Mouse (Mus musculus) heart, adult 2 months (tissue): ENCODE measurements at regions not wholly inside any gene's neighbourhood (a gene's known extent, or its start where the extent isn't known, plus 50 kb on each side); places are given as distances from the start of the nearest gene placed in this dataset.

Experiments used
- CTCF ChIP-seq: fragments of 200-600 bp; IDR thresholded peaks from 2 replicates; pipeline ENCODE4 v1.8.1; 2022; ENCODE audit warnings: antibody characterized with exemption, mild to moderate bottlenecking, moderate library complexity
- POLR2A ChIP-seq: fragments of 200-500 bp; IDR thresholded peaks from 2 replicates; pipeline ENCODE4 v1.6.1; 2011; ENCODE audit warnings: mild to moderate bottlenecking, low read depth, low read length, control low read depth; ENCODE audit not compliant: insufficient read depth

- TF ChIP-seq POLR2A (no peak), CTCF (no peak)
These were observed 301.3 kb downstream of the Ttll7 start for GRCm38 (mm10) chr3:147153456-147153855.
